Mouse (Mus musculus) natural killer cell, adult 2 months (primary cell): ENCODE data around the gene Cdk18.

Source experiments
- DNase-seq, 2 experiments: peaks; one replicate each; pipeline ENCODE4 v3.0.0; 2022; ENCODE audit warnings: low spot score in 2 of 2

Cdk18 gene

DNA sequence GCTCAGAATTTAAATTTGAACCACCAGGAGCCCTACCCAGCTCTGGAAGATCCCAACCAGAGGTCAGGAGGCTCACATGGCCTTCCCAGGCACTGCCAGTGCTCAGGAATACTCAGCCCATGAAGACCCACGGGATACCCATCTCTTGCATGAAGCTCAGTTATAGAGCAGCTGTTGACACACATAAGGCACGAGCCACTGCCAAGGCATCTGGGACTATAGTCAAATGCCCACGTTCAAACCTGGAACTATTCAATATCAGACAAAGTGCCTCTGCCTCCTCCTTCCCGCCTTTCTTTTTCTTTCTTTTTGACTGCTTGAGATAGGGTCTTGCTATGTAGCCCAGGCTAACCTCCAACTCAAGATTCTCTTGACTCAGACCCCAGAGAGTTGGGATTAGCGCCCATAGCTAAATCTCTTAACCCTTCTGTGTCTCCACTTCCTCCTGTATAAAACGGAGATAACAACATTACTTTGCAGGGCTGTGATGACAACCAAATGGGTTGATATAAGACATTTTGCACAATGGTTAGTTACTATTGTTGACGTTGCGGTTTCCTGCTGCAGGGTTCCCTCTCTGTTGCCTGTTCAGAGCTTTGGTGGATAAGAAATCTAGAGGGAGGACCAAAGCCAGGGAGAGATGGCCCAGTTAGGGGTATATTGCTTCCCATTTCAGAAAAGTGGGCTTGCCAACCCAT lies 73.9 kb downstream of the Cdk18 start:
- DNase-seq = no peak

- no peak for DNase-seq
Observed at GRCm38 (mm10) chr1:132065001-132065400, 74.5 kb downstream of the Cdk18 start.

DNA sequence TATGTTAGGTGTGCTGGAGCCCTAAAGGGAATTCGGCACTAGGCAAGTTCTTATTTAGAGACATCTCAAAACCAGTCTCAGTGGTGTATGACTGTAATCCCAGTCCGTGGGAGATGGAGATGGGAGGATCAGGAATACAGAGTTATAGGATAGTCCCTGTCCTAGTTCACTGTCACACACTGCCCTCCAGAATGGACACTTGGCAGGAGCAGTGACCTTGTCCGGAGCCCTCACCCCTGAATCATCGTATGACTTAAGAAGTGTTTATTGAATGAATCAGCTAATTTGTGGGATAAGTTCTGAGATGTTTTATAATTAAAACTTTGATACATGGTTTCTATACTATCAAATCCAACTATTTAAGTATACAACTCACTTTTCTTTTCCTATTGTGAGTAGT lies 76.4 kb downstream of the Cdk18 start:
- no peak for DNase-seq
